Mouse (Mus musculus) lung, postnatal 0 days (tissue): Measurements from ENCODE around the gene Pa2g4.

Source experiments
- CTCF ChIP-seq: IDR thresholded peaks from 2 replicates; pipeline ENCODE4 v1.5.1; 2016; ENCODE audit warnings: antibody characterized with exemption, mild to moderate bottlenecking
- EP300 ChIP-seq: IDR thresholded peaks from 2 replicates; pipeline ENCODE4 v1.6.1; 2016; ENCODE audit warnings: antibody characterized with exemption, mild to moderate bottlenecking, control low read depth

- no peak for TF ChIP-seq CTCF
- TF ChIP-seq EP300, result no peak
Observed at GRCm38 (mm10) chr10:128579298-128579697, 13.5 kb upstream of the Pa2g4 start.
